Mouse (Mus musculus) MEL (cell line): Measurements from ENCODE around the gene Hist1h3e. TPM values are rescaled to one million over a fixed set of nuclear protein-coding genes. Genes with fewer than 3 reads are reported as not detected.

Experiments used
- DNase-seq: peaks from one replicate; pipeline ENCODE4 v3.0.0; 2011; ENCODE audit warnings: low read depth, low spot score
- H3K27ac ChIP-seq: 2 replicates; pipeline ENCODE4 v1.5.1; 2012; ENCODE audit warnings: low read depth, mild to moderate bottlenecking, control low read depth, low read length, moderate library complexity; ENCODE audit not compliant: control insufficient read depth
- H3K27me3 ChIP-seq, 2 experiments: fragments of 150-350 bp in 1 of 2; sonication (generic) in 1 of 2; 2 replicates each; pipeline ENCODE4 v1.6.1; 2012; ENCODE audit warnings: low read length in 2 of 2, mild to moderate bottlenecking in 2 of 2, improper control_type of control experiment in 1 of 2, moderate library complexity in 1 of 2; ENCODE audit not compliant: insufficient read depth in 2 of 2, control insufficient read depth in 1 of 2
- H3K36me3 ChIP-seq, 2 experiments: 2 replicates each; pipeline ENCODE4 v1.6.1; 2012 to 2014; ENCODE audit warnings: low read length in 2 of 2, improper control_type of control experiment in 1 of 2, inconsistent platforms in 1 of 2, mild to moderate bottlenecking in 1 of 2; ENCODE audit not compliant: insufficient read depth in 2 of 2, control insufficient read depth in 1 of 2
- H3K4me1 ChIP-seq, 2 experiments: fragments of 150-350 bp in 1 of 2; sonication (generic) in 1 of 2; 2 replicates each; pipeline ENCODE4 v1.6.1; 2012; ENCODE audit warnings: low read length in 2 of 2, improper control_type of control experiment in 1 of 2, mild to moderate bottlenecking in 1 of 2; ENCODE audit not compliant: insufficient read depth in 2 of 2, control insufficient read depth in 1 of 2
- H3K4me3 ChIP-seq, 2 experiments: fragments of 150-350 bp in 1 of 2; sonication (generic) in 1 of 2; 2 replicates each; pipeline ENCODE4 v1.5.1; 2012; ENCODE audit warnings: low read depth in 2 of 2, low read length in 2 of 2, mild to moderate bottlenecking in 2 of 2, moderate library complexity in 2 of 2, control low read depth in 1 of 2, improper control_type of control experiment in 1 of 2; ENCODE audit not compliant: control insufficient read depth in 1 of 2, insufficient read depth in 1 of 2
- H3K79me2 ChIP-seq: 2 replicates; pipeline ENCODE4 v1.6.1; 2012; ENCODE audit warnings: mild to moderate bottlenecking, low read length, moderate library complexity; ENCODE audit not compliant: control insufficient read depth, poor library complexity, insufficient read depth
- H3K9ac ChIP-seq: 2 replicates; pipeline ENCODE4 v1.6.1; 2012; ENCODE audit warnings: low read depth, mild to moderate bottlenecking, control low read depth, low read length, moderate library complexity; ENCODE audit not compliant: control insufficient read depth, poor library complexity, severe bottlenecking
- H3K9me3 ChIP-seq: fragments of 150-350 bp; sonication (generic); replicated peaks from 2 replicates; pipeline ENCODE4 v1.6.1; 2012; ENCODE audit warnings: mild to moderate bottlenecking, low read length, improper control_type of control experiment, moderate library complexity; ENCODE audit not compliant: insufficient read depth
- BHLHE40 ChIP-seq: IDR thresholded peaks from 2 replicates; pipeline ENCODE4 v1.6.1; 2012; ENCODE audit warnings: low read depth, mild to moderate bottlenecking, inconsistent platforms, low read length, improper control_type of control experiment, borderline replicate concordance
- CTCF ChIP-seq, 3 experiments: IDR thresholded peaks in 2 of 3; conservative IDR thresholded peaks in 1 of 3; 2 replicates each; pipeline ENCODE4 v1.5.1; 2011 to 2012; ENCODE audit warnings: low read length in 3 of 3, low read depth in 2 of 3, mild to moderate bottlenecking in 2 of 3, improper control_type of control experiment in 1 of 3, inconsistent platforms in 1 of 3, mixed read lengths in 1 of 3, moderate library complexity in 1 of 3; ENCODE audit not compliant: control insufficient read depth in 1 of 3, insufficient read depth in 1 of 3, poor library complexity in 1 of 3, severe bottlenecking in 1 of 3
- GATA1 ChIP-seq: IDR thresholded peaks from 2 replicates; pipeline ENCODE4 v1.6.1; 2011; ENCODE audit warnings: low read depth, low read length, improper control_type of control experiment
- HCFC1 ChIP-seq: IDR thresholded peaks from 2 replicates; pipeline ENCODE4 v1.6.1; 2012; ENCODE audit warnings: low read depth, mild to moderate bottlenecking, inconsistent platforms, low read length, improper control_type of control experiment, moderate library complexity
- JUND ChIP-seq: IDR thresholded peaks from 2 replicates; pipeline ENCODE4 v1.6.1; 2011; ENCODE audit warnings: low read depth, mild to moderate bottlenecking, improper control_type of control experiment, low read length
- KAT2A ChIP-seq: conservative IDR thresholded peaks from 2 replicates; pipeline ENCODE4 v1.6.1; 2012; ENCODE audit warnings: low read depth, low read length, improper control_type of control experiment, inconsistent platforms
- MAFK ChIP-seq: IDR thresholded peaks from 2 replicates; pipeline ENCODE4 v1.6.1; 2011; ENCODE audit warnings: low read depth, mild to moderate bottlenecking, low read length, improper control_type of control experiment, borderline replicate concordance
- MAZ ChIP-seq: IDR thresholded peaks from 2 replicates; pipeline ENCODE4 v1.6.1; 2012; ENCODE audit warnings: low read depth, mild to moderate bottlenecking, inconsistent platforms, low read length, improper control_type of control experiment
- MEF2A ChIP-seq: IDR thresholded peaks from 2 replicates; pipeline ENCODE4 v1.6.1; 2014; ENCODE audit warnings: low read depth, mild to moderate bottlenecking, inconsistent platforms, low read length, improper control_type of control experiment; ENCODE audit not compliant: poor library complexity, insufficient replicate concordance, severe bottlenecking; ENCODE audit errors: extremely low read depth
- MXI1 ChIP-seq: IDR thresholded peaks from 2 replicates; pipeline ENCODE4 v1.6.1; 2011; ENCODE audit warnings: mild to moderate bottlenecking, low read depth, low read length, improper control_type of control experiment
- NELFE ChIP-seq: IDR thresholded peaks from 2 replicates; pipeline ENCODE4 v1.6.1; 2011; ENCODE audit warnings: low read depth, low read length, improper control_type of control experiment
- POLR2A ChIP-seq, 2 experiments: IDR thresholded peaks; 2 replicates each; pipeline ENCODE4 v1.6.1; 2011 to 2012; ENCODE audit warnings: low read length in 2 of 2, mild to moderate bottlenecking in 2 of 2, control low read depth in 1 of 2, improper control_type of control experiment in 1 of 2, low read depth in 1 of 2, moderate library complexity in 1 of 2; ENCODE audit not compliant: control insufficient read depth in 1 of 2, insufficient read depth in 1 of 2, poor library complexity in 1 of 2
- RAD21 ChIP-seq: IDR thresholded peaks from 2 replicates; pipeline ENCODE4 v1.6.1; 2011; ENCODE audit warnings: mild to moderate bottlenecking, low read depth, low read length, improper control_type of control experiment
- SIN3A ChIP-seq: IDR thresholded peaks from 2 replicates; pipeline ENCODE4 v1.6.1; 2012; ENCODE audit warnings: low read length, improper control_type of control experiment, inconsistent platforms
- SMC3 ChIP-seq: IDR thresholded peaks from 2 replicates; pipeline ENCODE4 v1.6.1; 2011; ENCODE audit warnings: low read depth, low read length, improper control_type of control experiment
- TAL1 ChIP-seq: IDR thresholded peaks from 2 replicates; pipeline ENCODE4 v1.6.1; 2012; ENCODE audit warnings: mild to moderate bottlenecking, inconsistent platforms, low read length, moderate library complexity, mixed read lengths
- TBP ChIP-seq: IDR thresholded peaks from 2 replicates; pipeline ENCODE4 v1.8.0; 2011; ENCODE audit warnings: low read depth, low read length, improper control_type of control experiment
- TCF12 ChIP-seq: IDR thresholded peaks from 2 replicates; pipeline ENCODE4 v1.6.1; 2014; ENCODE audit warnings: low read depth, mild to moderate bottlenecking, inconsistent platforms, low read length, improper control_type of control experiment, moderate library complexity
- UBTF ChIP-seq: IDR thresholded peaks from 2 replicates; pipeline ENCODE4 v1.6.1; 2012; ENCODE audit warnings: low read depth, mild to moderate bottlenecking, inconsistent platforms, low read length, improper control_type of control experiment, moderate library complexity, borderline replicate concordance; ENCODE audit not compliant: insufficient read depth
- USF1 ChIP-seq: IDR thresholded peaks from 2 replicates; pipeline ENCODE4 v1.6.1; 2014; ENCODE audit warnings: low read depth, mild to moderate bottlenecking, inconsistent platforms, low read length, improper control_type of control experiment, moderate library complexity
- USF2 ChIP-seq, 2 experiments: IDR thresholded peaks; 2 replicates each; pipeline ENCODE4 v1.6.1; 2011 to 2012; ENCODE audit warnings: improper control_type of control experiment in 2 of 2, low read length in 2 of 2, borderline replicate concordance in 1 of 2, inconsistent platforms in 1 of 2, low read depth in 1 of 2, mild to moderate bottlenecking in 1 of 2; ENCODE audit not compliant: insufficient read depth in 1 of 2
- ZC3H11A ChIP-seq: IDR thresholded peaks from 2 replicates; pipeline ENCODE4 v1.6.1; 2012; ENCODE audit warnings: low read depth, mild to moderate bottlenecking, inconsistent platforms, low read length, improper control_type of control experiment
- ZKSCAN1 ChIP-seq: IDR thresholded peaks from 2 replicates; pipeline ENCODE4 v1.6.1; 2012; ENCODE audit warnings: low read depth, mild to moderate bottlenecking, inconsistent platforms, low read length, improper control_type of control experiment, moderate library complexity
- ZMIZ1 ChIP-seq: IDR thresholded peaks from 2 replicates; pipeline ENCODE4 v1.6.1; 2012; ENCODE audit warnings: low read depth, mild to moderate bottlenecking, inconsistent platforms, low read length, improper control_type of control experiment, moderate library complexity
- polyA plus RNA-seq, 2 experiments: library from polyadenylated mRNA; stranded (reverse) in 1 of 2; unstranded in 1 of 2; fragments of >175 nt in 1 of 2; fragments of >200 nt in 1 of 2; gene quantifications; 2 replicates each; pipeline versions ENCODE4 v1.2.1 to v1.2.4; 2012; ENCODE audit warnings: low replicate concordance in 2 of 2, low read depth in 1 of 2; ENCODE audit not compliant: insufficient read length in 2 of 2, insufficient read depth in 1 of 2, missing spikeins in 1 of 2
- total RNA-seq: library from RNA; depleted of rRNA; stranded (reverse); fragments of 300-350 nt; gene quantifications from 2 replicates; pipeline ENCODE4 v1.2.3, GENCODE M21; 2012

Hist1h3e gene
- total and polyA plus RNA-seq, 3 experiments: 4.5 to 1,049 TPM; not detected in 1

DNA sequence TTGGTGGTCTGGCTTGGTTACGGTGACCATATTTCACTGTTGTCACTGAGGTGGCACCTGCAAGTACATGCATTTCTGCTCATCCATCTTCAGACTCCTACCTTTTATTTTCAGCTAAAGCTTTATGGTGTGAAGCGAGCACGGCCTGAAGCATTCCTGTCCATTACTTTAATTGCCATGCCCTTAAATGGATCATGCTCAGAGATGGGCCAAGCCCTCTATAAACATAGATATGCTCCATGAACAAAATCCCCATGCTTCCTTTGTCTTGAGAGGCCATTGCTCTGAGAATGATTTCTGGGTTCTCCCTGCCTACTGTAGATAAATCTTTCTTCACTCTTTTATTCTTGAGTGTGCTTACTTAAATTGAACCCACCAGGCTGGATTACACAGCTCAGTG is 42.3 kb upstream of the Hist1h3e start:
- H3K9me3 ChIP-seq: no peaks in the 10 kb centered on the region
- H3K9ac ChIP-seq: no peak overlapping the region
- no peaks in the 10 kb centered on the region for H3K27me3 ChIP-seq
- peaks cover 0 to 4% of the 10 kb centered on the region in 2 experiments; a peak in 2 of 4 replicates for H3K4me1 ChIP-seq
- DNase-seq: no peak
- H3K27ac ChIP-seq: no peak overlapping the region
- peaks cover 0 to 8% of the 10 kb centered on the region in 2 experiments; a peak in 2 of 4 replicates for H3K36me3 ChIP-seq
- no peaks in the 10 kb centered on the region for H3K79me2 ChIP-seq
- TF ChIP-seq SIN3A (no peak), RAD21 (no peak), ZKSCAN1 (no peak), GATA1 (no peak), MAFK (no peak), TAL1 (no peak), UBTF (no peak), USF2 (IDR thresholded peaks at IDR 0.05; ENCODE audit: borderline replicate concordance in 1 of 2, insufficient read depth in 1 of 2, low read depth in 1 of 2, low read length in 2 of 2) (no peak), TBP (no peak), KAT2A (no peak), CTCF (IDR thresholded peaks at IDR 0.05 in 2 of 3, conservative IDR thresholded peaks at IDR 0.05 in 1 of 3; ENCODE audit: control insufficient read depth in 1 of 3, insufficient read depth in 1 of 3, low read depth in 2 of 3, low read length in 3 of 3, poor library complexity in 1 of 3, severe bottlenecking in 1 of 3) (no peak), MEF2A (no peak), POLR2A (IDR thresholded peaks at IDR 0.05; ENCODE audit: control insufficient read depth in 1 of 2, insufficient read depth in 1 of 2, low read depth in 1 of 2, low read length in 2 of 2, poor library complexity in 1 of 2) (no peak), ZMIZ1 (no peak), JUND (no peak), SMC3 (no peak)
- H3K4me3 ChIP-seq: no peak overlapping the region

DNA sequence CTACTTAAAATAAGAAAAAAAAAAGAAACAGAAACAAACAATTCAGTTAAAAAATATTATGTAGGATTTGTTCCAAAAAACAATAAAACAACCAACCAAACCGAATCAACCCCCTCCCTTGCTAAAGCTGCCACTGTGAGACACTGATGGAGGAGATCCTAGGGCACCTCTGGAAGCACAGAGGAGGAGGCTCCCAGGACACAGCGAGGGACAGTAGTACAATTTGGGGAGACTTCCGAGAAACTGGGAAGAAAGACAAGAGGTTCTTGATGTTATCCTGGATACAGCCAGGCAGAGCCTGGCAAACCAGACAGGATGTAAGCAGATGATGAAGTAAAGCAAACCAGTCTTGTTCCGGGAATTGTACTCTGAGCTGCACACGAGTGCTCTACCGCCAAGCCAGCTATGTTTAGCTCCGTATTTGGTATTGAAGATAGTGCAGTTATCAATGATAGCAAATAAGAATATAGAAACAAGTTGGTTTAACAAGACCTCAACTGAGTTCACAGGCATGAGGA is 41.1 kb upstream of the Hist1h3e start:
- no peaks in the 10 kb centered on the region for H3K79me2 ChIP-seq
- DNase-seq: no peak
- H3K4me3 ChIP-seq: no peak overlapping the region
- H3K27ac ChIP-seq: no peak overlapping the region
- H3K4me1 ChIP-seq: no peaks in the 10 kb centered on the region
- no peaks in the 10 kb centered on the region for H3K36me3 ChIP-seq
- no peaks in the 10 kb centered on the region for H3K27me3 ChIP-seq
- no peak for TF ChIP-seq KAT2A
- no peak for TF ChIP-seq ZKSCAN1
- no peak for TF ChIP-seq ZC3H11A
- no peak for TF ChIP-seq USF1
- TF ChIP-seq NELFE: no peak
- TF ChIP-seq JUND: no peak
- no peak for TF ChIP-seq POLR2A (IDR thresholded peaks at IDR 0.05; ENCODE audit: control insufficient read depth in 1 of 2, insufficient read depth in 1 of 2, low read depth in 1 of 2, low read length in 2 of 2, poor library complexity in 1 of 2)
- no peak for TF ChIP-seq USF2 (IDR thresholded peaks at IDR 0.05; ENCODE audit: borderline replicate concordance in 1 of 2, insufficient read depth in 1 of 2, low read depth in 1 of 2, low read length in 2 of 2)
- TF ChIP-seq BHLHE40: no peak
- no peak for TF ChIP-seq MXI1
- no peak for TF ChIP-seq SMC3
- no peak for TF ChIP-seq TCF12
- no peak for TF ChIP-seq HCFC1
- no peak for TF ChIP-seq MAZ
- TF ChIP-seq SIN3A: no peak
- TF ChIP-seq, all 39 proteins: peak for 0
- Histone ChIP-seq H3K9me3 (no peaks in the 10 kb centered on the region), H3K9ac (no peak overlapping the region)
